10 mouse cellular contexts compared by ENCODE assay signal in genomic region chr5:118145999-118146679, GRCm38 (mm10). TPM values are rescaled to one million over a fixed set of nuclear protein-coding genes. Genes with fewer than 3 reads are reported as not detected.
DNase-seq lines count a peak whose midpoint lies in the region; ATAC-seq and TF ChIP-seq lines count a peak whose summit lies in the region.
"Had no signal": no experiment of that assay in that cellular context is flagged by ENCODE, and none has a peak within 500 bp of the region (broad histone marks: within the 10 kb centered on the region; RNA-seq: fewer than 3 reads in every experiment).

No protein-coding gene starts in this region.

- ATAC-seq in embryonic facial prominence, embryonic 14.5 days (ENCODE audit: low read depth) = 0 out of 2 replicates have a peak, but pooled peaks have one; percentile 39
- ATAC-seq in midbrain, embryonic 12.5 days (ENCODE audit: low FRiP score, low read depth) = no peak

- DNase-seq in kidney, postnatal 14 days = peak; percentile 34
- no peak for DNase-seq in kidney, adult 9 months
- peak; percentile 65 for DNase-seq in embryonic facial prominence, embryonic 14.5 days (ENCODE audit: low spot score)
- DNase-seq in heart, adult 9 months (ENCODE audit: low spot score in 2 of 2) = peak; percentile 42 to 64
- no peak for DNase-seq in thymus, adult 2 months
- DNase-seq in adrenal gland, postnatal 25 days = no peak
- no peak for DNase-seq in right cerebral cortex, postnatal 14 days
- DNase-seq: kidney, adult 11 months had no signal

- H3K9ac ChIP-seq in embryonic facial prominence, embryonic 14.5 days (ENCODE audit: low read depth, low read length) = no peak overlapping the region
- H3K9ac ChIP-seq in midbrain, embryonic 12.5 days (replicated peaks) = no peak overlapping the region
- H3K9ac ChIP-seq: liver, embryonic 15.5 days had no signal

- no peaks in the 10 kb centered on the region for H3K9me3 ChIP-seq in embryonic facial prominence, embryonic 14.5 days (ENCODE audit: control insufficient read depth, low read length)
- H3K9me3 ChIP-seq in midbrain, embryonic 12.5 days = no peaks in the 10 kb centered on the region
- H3K9me3 ChIP-seq: liver, embryonic 15.5 days had no signal

- no peaks in the 10 kb centered on the region for H3K27me3 ChIP-seq in embryonic facial prominence, embryonic 14.5 days (replicated peaks; ENCODE audit: control insufficient read depth, insufficient read depth, low read length)
- H3K27me3 ChIP-seq in midbrain, embryonic 12.5 days = no peaks in the 10 kb centered on the region
- no peaks in the 10 kb centered on the region for H3K27me3 ChIP-seq in thymus, adult 2 months (ENCODE audit: control insufficient read depth, insufficient read depth, low read length)
- H3K27me3 ChIP-seq: liver, embryonic 15.5 days had no signal

- no peak for TF ChIP-seq CTCF in thymus, adult 2 months (IDR thresholded peaks at IDR 0.05; ENCODE audit: borderline replicate concordance, control insufficient read depth, extremely low read depth, insufficient read depth, low read length, poor library complexity)

- H3K36me3 ChIP-seq in embryonic facial prominence, embryonic 14.5 days (ENCODE audit: control insufficient read depth, insufficient read depth, low read length) = peaks cover 17% of the 10 kb centered on the region
- H3K36me3 ChIP-seq in midbrain, embryonic 12.5 days = peaks cover 19% of the 10 kb centered on the region
- H3K36me3 ChIP-seq in thymus, adult 2 months (ENCODE audit: control insufficient read depth, insufficient read depth, low read length) = no peaks in the 10 kb centered on the region

- no peaks in the 10 kb centered on the region for H3K4me1 ChIP-seq in embryonic facial prominence, embryonic 14.5 days (ENCODE audit: control insufficient read depth, insufficient read depth, low read length)
- peaks cover 9% of the 10 kb centered on the region; the same call in 1 of the 2 replicates for H3K4me1 ChIP-seq in midbrain, embryonic 12.5 days
- no peaks in the 10 kb centered on the region for H3K4me1 ChIP-seq in thymus, adult 2 months (replicated peaks; ENCODE audit: control insufficient read depth, insufficient read depth, low read length)

- H3K4me3 ChIP-seq in embryonic facial prominence, embryonic 14.5 days (ENCODE audit: low read depth, low read length) = no peak overlapping the region
- H3K4me3 ChIP-seq in midbrain, embryonic 12.5 days = no peak overlapping the region
- no peak overlapping the region for H3K4me3 ChIP-seq in thymus, adult 2 months (ENCODE audit: control insufficient read depth, insufficient read depth, low read length)
- H3K4me3 ChIP-seq: liver, embryonic 15.5 days had no signal

- WGBS in embryonic facial prominence, embryonic 14.5 days = 64% methylated on average over 15 of the region's 15 CpGs
- WGBS in midbrain, embryonic 12.5 days = 84% methylated on average over 15 of the region's 15 CpGs
- 93% methylated on average over 15 of the region's 15 CpGs for WGBS in thymus, adult 2 months

- H3K4me2 ChIP-seq in embryonic facial prominence, embryonic 14.5 days (ENCODE audit: low read depth, low read length) = no peak overlapping the region
- H3K4me2 ChIP-seq in midbrain, embryonic 12.5 days (replicated peaks) = no peak overlapping the region
- H3K4me2 ChIP-seq: liver, embryonic 15.5 days had no signal

- TF ChIP-seq POLR2A in thymus, adult 2 months (IDR thresholded peaks at IDR 0.05; ENCODE audit: control insufficient read depth, extremely low read depth, insufficient read depth, low read length, poor library complexity) = no peak

- H3K27ac ChIP-seq in embryonic facial prominence, embryonic 14.5 days (replicated peaks; ENCODE audit: low read depth, low read length) = 0 out of 2 replicates have a peak overlapping the region, but pooled peaks have one; percentile 40
- H3K27ac ChIP-seq in midbrain, embryonic 12.5 days (replicated peaks) = 0 out of 2 replicates have a peak overlapping the region, but pooled peaks have one; percentile 39
- H3K27ac ChIP-seq in thymus, adult 2 months (ENCODE audit: control insufficient read depth, insufficient read depth, low read length) = no peak overlapping the region
- H3K27ac ChIP-seq: liver, embryonic 15.5 days had no signal

RNA-seq across cellular contexts. Expression of gene Fbxw8, which starts 9.1 kb away (rescaled TPM):
- polyA plus RNA-seq in embryonic facial prominence, embryonic 14.5 days (2014; fragmentation: Nextera tagmentation; extraction: Ambion mirVana) = 31.7 and 32.2 TPM in 2 replicates
- 41.4 and 47.5 TPM in 2 replicates for polyA plus RNA-seq in midbrain, embryonic 12.5 days (2016; fragmentation: Nextera tagmentation; extraction: Ambion mirVana)
- 18.0 and 20.9 TPM in 2 replicates for polyA plus RNA-seq in thymus, adult 2 months (2012; rRNA removed)
- total RNA-seq in adrenal gland, postnatal 25 days (2021) = 37.2 and 47.7 TPM in 2 replicates

RNA-seq across cellular contexts. Expression of gene Hrk, which starts 18.3 kb away (rescaled TPM):
- 0.29 and 0.38 TPM in 2 replicates for polyA plus RNA-seq in embryonic facial prominence, embryonic 14.5 days (2014; fragmentation: Nextera tagmentation; extraction: Ambion mirVana)
- polyA plus RNA-seq in midbrain, embryonic 12.5 days (2016; fragmentation: Nextera tagmentation; extraction: Ambion mirVana) = 0.24 and 0.33 TPM in 2 replicates
- 0.06 and 0.07 TPM in 2 replicates for polyA plus RNA-seq in thymus, adult 2 months (2012; rRNA removed)
- 0.09 TPM in 1 of 2 replicates, not detected in the other for total RNA-seq in adrenal gland, postnatal 25 days (2021)
- polyA plus RNA-seq: liver, embryonic 15.5 days had no signal

Comparison
In these comparisons a context has a peak if more than half of its experiments do, and no peak if none do; other contexts are left out.
1. DNase-seq: peak in kidney, postnatal 14 days (single experiment), embryonic facial prominence, embryonic 14.5 days (single experiment) and heart, adult 9 months (2 of 2); none in kidney, adult 9 months (single experiment), thymus, adult 2 months (single experiment), adrenal gland, postnatal 25 days (single experiment) and right cerebral cortex, postnatal 14 days (single experiment).